Mouse (Mus musculus) kidney, embryonic 14.5 days (tissue): ENCODE measurements around the gene Ids. TPM values are rescaled to one million over a fixed set of nuclear protein-coding genes. Genes with fewer than 3 reads are reported as not detected.

Experiments
- ATAC-seq: fragments of 200-750 bp; cut with Nextera tagmentation; 2 replicates; pipeline ENCODE4 v1.8.0; 2017; ENCODE audit warnings: moderate number of reproducible peaks, mild to moderate bottlenecking, moderate TSS enrichment, moderate library complexity; ENCODE audit not compliant: low FRiP score, low TSS enrichment
- H3K27ac ChIP-seq: fragments of 300-500 bp; sonication (generic); 2 replicates; pipeline ENCODE4 v1.5.1; 2014; ENCODE audit warnings: low read depth, mild to moderate bottlenecking, low read length, moderate library complexity, mixed read lengths
- H3K27me3 ChIP-seq: fragments of 300-500 bp; sonication (generic); 2 replicates; pipeline ENCODE4 v1.6.1; 2014; ENCODE audit warnings: mild to moderate bottlenecking, low read length; ENCODE audit not compliant: control insufficient read depth, insufficient read depth
- H3K36me3 ChIP-seq: fragments of 300-500 bp; sonication (generic); 2 replicates; pipeline ENCODE4 v1.6.1; 2014; ENCODE audit warnings: low read length, mixed read lengths; ENCODE audit not compliant: control insufficient read depth, insufficient read depth
- H3K4me1 ChIP-seq: fragments of 300-500 bp; sonication (generic); 2 replicates; pipeline ENCODE4 v1.6.1; 2014; ENCODE audit warnings: low read length, mixed read lengths; ENCODE audit not compliant: control insufficient read depth, insufficient read depth
- H3K4me2 ChIP-seq: fragments of 300-500 bp; sonication (generic); replicated peaks from 2 replicates; pipeline ENCODE4 v1.6.1; 2014; ENCODE audit warnings: low read depth, mild to moderate bottlenecking, low read length
- H3K4me3 ChIP-seq: fragments of 300-500 bp; sonication (generic); 2 replicates; pipeline ENCODE4 v1.5.1; 2014; ENCODE audit warnings: mild to moderate bottlenecking, low read length
- H3K9ac ChIP-seq: fragments of 300-500 bp; sonication (generic); 2 replicates; pipeline ENCODE4 v1.6.1; 2014; ENCODE audit warnings: low read depth, mild to moderate bottlenecking, low read length, moderate library complexity
- H3K9me3 ChIP-seq: fragments of 300-500 bp; sonication (generic); 2 replicates; pipeline ENCODE4 v1.6.1; 2016; ENCODE audit warnings: low read length; ENCODE audit not compliant: control insufficient read depth
- WGBS: fragments of 180-500 bp; shearing (Covaris S2); extraction: QIAGEN DNeasy Blood & Tissue Kit; methylation state at CpG from one replicate; pipeline ENCODE4 v1.1.7; 2014; 5-methylcytosine and 5-hydroxymethylcytosine counted together
- polyA plus RNA-seq: library from polyadenylated mRNA; unstranded; fragments of >200 nt; fragmentation: Nextera tagmentation; extraction: Ambion mirVana; gene quantifications from 2 replicates; pipeline ENCODE4 v1.2.1, GENCODE M21; 2014

Ids gene
- polyA plus RNA-seq, 1 experiment from 2014 or later: 2.5 TPM

- Histone ChIP-seq H3K36me3 (0 out of 2 replicates have a peak, but pooled peaks cover 2% of the 10 kb centered on the region), H3K4me3 (no peak overlapping the region), H3K4me2 (no peak overlapping the region), H3K4me1 (no peaks in the 10 kb centered on the region), H3K9me3 (no peaks in the 10 kb centered on the region), H3K27me3 (no peaks in the 10 kb centered on the region), H3K9ac (no peak overlapping the region), H3K27ac (no peak overlapping the region)
- ATAC-seq: no peak
- 87% methylated on average over 5 of the region's 5 CpGs for WGBS
These were observed 1.4 kb downstream of the Ids start for GRCm38 (mm10) chrX:70363446-70363845.

GRCm38 (mm10) chrX:70362985-70363384, 1.9 kb downstream of the Ids start:
- Histone ChIP-seq H3K27me3 (no peaks in the 10 kb centered on the region), H3K9me3 (no peaks in the 10 kb centered on the region), H3K9ac (no peak overlapping the region), H3K4me3 (no peak overlapping the region), H3K4me2 (no peak overlapping the region), H3K4me1 (no peaks in the 10 kb centered on the region), H3K36me3 (0 out of 2 replicates have a peak, but pooled peaks cover 2% of the 10 kb centered on the region), H3K27ac (no peak overlapping the region)
- WGBS: 85% methylated on average over 7 of the region's 7 CpGs
- ATAC-seq: no peak

- Histone ChIP-seq H3K4me3 (no peak overlapping the region), H3K27ac (no peak overlapping the region), H3K4me2 (no peak overlapping the region), H3K27me3 (no peaks in the 10 kb centered on the region), H3K4me1 (no peaks in the 10 kb centered on the region), H3K36me3 (no peaks in the 10 kb centered on the region), H3K9ac (no peak overlapping the region), H3K9me3 (no peaks in the 10 kb centered on the region)
- 33% methylated on average over 6 of the region's 6 CpGs for WGBS
- no peak for ATAC-seq
These were observed 34.6 kb downstream of the Ids start for GRCm38 (mm10) chrX:70330202-70330843.

GRCm38 (mm10) chrX:70328530-70329143, 36.2 kb downstream of the Ids start:
- Histone ChIP-seq H3K9ac (no peak overlapping the region), H3K36me3 (no peaks in the 10 kb centered on the region), H3K27ac (no peak overlapping the region), H3K9me3 (no peaks in the 10 kb centered on the region), H3K4me3 (no peak overlapping the region), H3K27me3 (no peaks in the 10 kb centered on the region), H3K4me1 (no peaks in the 10 kb centered on the region), H3K4me2 (no peak overlapping the region)
- 75% methylated on average over 2 of the region's 2 CpGs for WGBS
- no peak for ATAC-seq

- Histone ChIP-seq H3K4me2 (no peak overlapping the region), H3K4me3 (no peak overlapping the region), H3K27ac (no peak overlapping the region), H3K4me1 (no peaks in the 10 kb centered on the region), H3K36me3 (no peaks in the 10 kb centered on the region), H3K27me3 (no peaks in the 10 kb centered on the region), H3K9me3 (no peaks in the 10 kb centered on the region), H3K9ac (no peak overlapping the region)
- ATAC-seq: no peak
- 59% methylated on average over 1 of the region's 1 CpGs for WGBS
These were observed 37.2 kb downstream of the Ids start for GRCm38 (mm10) chrX:70327656-70328055.

GRCm38 (mm10) chrX:70319254-70319653, 45.6 kb downstream of the Ids start:
- Histone ChIP-seq H3K9me3 (no peaks in the 10 kb centered on the region), H3K4me1 (no peaks in the 10 kb centered on the region), H3K9ac (no peak overlapping the region), H3K4me2 (no peak overlapping the region), H3K36me3 (no peaks in the 10 kb centered on the region), H3K4me3 (no peak overlapping the region), H3K27me3 (no peaks in the 10 kb centered on the region), H3K27ac (no peak overlapping the region)
- ATAC-seq: no peak
- 32% methylated on average over 2 of the region's 2 CpGs for WGBS

GRCm38 (mm10) chrX:70314949-70315641, 49.8 kb downstream of the Ids start:
- no peak overlapping the region for H3K27ac ChIP-seq
- H3K27me3 ChIP-seq: no peaks in the 10 kb centered on the region
- H3K9ac ChIP-seq: no peak overlapping the region
- H3K36me3 ChIP-seq: no peaks in the 10 kb centered on the region
- 87% methylated on average over 3 of the region's 3 CpGs for WGBS
- no peaks in the 10 kb centered on the region for H3K9me3 ChIP-seq
- ATAC-seq: no peak
- H3K4me2 ChIP-seq: no peak overlapping the region
- H3K4me3 ChIP-seq: no peak overlapping the region
- H3K4me1 ChIP-seq: no peaks in the 10 kb centered on the region
